Mouse (Mus musculus) heart, adult 2 months (tissue): Measurements from ENCODE around the gene Btbd9.

Source experiments
- CTCF ChIP-seq: fragments of 200-600 bp; IDR thresholded peaks from 2 replicates; pipeline ENCODE4 v1.8.1; 2022; ENCODE audit warnings: antibody characterized with exemption, mild to moderate bottlenecking, moderate library complexity
- EP300 ChIP-seq: fragments of 200-500 bp; IDR thresholded peaks from 2 replicates; pipeline ENCODE4 v1.6.1; 2011; ENCODE audit warnings: low read depth, low read length, control low read depth; ENCODE audit not compliant: insufficient read depth
- POLR2A ChIP-seq: fragments of 200-500 bp; IDR thresholded peaks from 2 replicates; pipeline ENCODE4 v1.6.1; 2011; ENCODE audit warnings: mild to moderate bottlenecking, low read depth, low read length, control low read depth; ENCODE audit not compliant: insufficient read depth

DNA sequence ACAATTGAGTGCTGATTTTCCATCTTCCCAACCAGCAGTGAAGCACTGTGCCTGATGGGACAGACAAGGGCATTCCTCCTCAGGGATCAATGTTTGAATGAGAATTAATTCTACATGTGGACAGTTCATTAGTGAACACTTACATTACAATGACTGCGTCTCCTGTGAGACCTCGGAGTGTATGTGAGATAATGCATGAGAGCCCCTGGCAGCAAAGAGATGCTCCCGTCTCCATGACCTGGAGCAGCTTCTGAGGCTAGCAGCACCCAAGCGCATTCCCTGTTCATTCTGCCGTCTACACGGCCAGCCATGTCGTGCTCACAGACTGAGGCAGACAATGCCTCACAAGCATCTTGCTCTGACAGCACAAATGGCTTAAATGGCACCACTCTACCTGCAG is 85.7 kb downstream of the Btbd9 start:
- TF ChIP-seq EP300 (no peak), CTCF (no peak), POLR2A (no peak)
